Mouse (Mus musculus): ENCODE data around the gene Hnrnph3. TPM values are rescaled to one million over a fixed set of nuclear protein-coding genes. Genes with fewer than 3 reads are reported as not detected.

Gene Hnrnph3
- total RNA-seq, 2 experiments from 2014 or later, result 12.6 to 14.4 TPM

- intact Hi-C loops (cut with DNase I; ENCODE audit: low total_unique reads), result no loop called here
- DNase-seq, result no peak
These were observed 14.7 kb upstream of the Hnrnph3 start for GRCm38 (mm10) chr10:63038571-63039320.

GRCm38 (mm10) chr10:63032956-63033355 is 8.9 kb upstream of the Hnrnph3 start:
- DNase-seq, result no peak
- intact Hi-C loops (cut with DNase I; ENCODE audit: low total_unique reads), result no loop called here

DNA sequence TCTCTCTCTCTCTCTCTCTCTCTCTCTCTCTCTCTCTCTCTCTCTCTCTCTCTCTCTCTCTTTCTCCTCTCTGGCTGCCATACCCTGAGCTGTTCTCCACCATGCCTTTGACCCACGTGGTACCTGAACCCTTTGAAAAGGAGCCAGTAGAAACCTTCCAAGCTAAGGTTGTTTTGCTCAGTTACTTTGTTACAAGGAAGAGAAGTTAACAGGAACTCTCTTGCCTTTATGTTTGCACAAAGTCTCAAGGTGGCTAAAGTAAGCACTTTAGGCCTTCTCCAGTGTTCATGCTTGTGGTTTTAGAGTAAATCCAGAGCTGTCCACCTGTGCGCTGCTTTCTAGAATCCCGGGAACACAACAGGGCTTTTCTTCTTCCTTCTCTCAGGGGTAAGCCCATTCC is 8.2 kb upstream of the Hnrnph3 start:
- intact Hi-C loops (cut with DNase I; ENCODE audit: low total_unique reads), result no loop called here
- no peak for DNase-seq

DNA sequence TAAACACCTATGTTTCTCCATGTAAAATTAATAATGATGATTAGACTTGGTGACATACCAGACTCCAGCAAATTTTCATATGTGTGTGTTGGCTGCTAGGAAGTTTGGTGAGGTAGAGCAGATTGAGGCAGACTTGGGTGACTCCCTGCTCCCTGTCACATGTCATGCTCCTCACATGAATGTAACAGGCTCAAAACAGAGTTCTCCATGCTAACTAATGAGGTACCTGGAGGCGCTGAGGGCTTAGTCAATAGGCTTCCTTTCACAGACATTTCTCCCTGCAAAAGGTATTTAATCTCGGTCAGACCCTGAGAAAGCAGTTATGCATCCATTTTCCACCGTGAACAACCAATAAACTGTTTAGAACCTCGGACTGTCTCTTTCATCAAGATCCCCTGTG is 4.4 kb upstream of the Hnrnph3 start:
- no peak for DNase-seq
- intact Hi-C loops (cut with DNase I; ENCODE audit: low total_unique reads), result loop anchor here (5.0 kb wide), 1 partner anchor 34 kb away; the partner anchor contains the start of gene Pbld1

DNA sequence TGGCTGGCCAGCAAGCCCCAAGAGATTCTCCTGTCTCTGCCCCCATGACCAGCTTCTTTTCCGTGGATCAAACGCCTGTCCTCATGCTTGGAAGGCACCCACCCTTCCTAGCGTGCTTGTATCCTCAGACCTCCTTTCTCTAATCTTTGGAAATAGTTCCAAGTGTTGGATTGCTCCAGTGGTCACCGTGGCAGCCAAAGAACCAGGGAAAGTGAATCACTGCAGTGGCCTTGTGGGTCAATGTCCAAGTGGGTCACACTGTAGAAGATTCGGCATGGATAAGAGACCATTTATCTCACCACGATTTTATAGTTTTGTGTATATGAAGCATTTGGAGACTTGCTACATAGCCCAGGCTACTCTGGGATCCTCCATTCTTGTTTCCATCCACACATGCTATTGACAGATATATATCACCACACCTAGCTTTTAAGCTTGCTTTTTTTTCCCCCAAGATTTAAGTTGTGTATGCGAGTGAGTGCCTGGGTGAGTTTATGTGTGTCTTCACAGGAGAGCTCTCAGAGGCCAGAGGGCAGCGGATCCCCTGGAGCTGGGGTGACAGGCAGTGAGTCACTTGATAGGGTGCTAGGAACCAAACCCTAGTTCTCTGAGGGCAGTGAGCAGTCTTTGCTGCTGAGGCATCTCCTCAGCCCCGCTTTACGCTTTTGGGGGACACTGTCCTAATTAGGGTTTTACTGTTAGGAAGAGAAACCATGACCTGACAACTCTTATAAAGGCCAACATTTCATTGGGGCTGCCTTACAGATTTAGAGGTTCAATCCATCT is 3.6 kb upstream of the Hnrnph3 start:
- DNase-seq, result no peak
- intact Hi-C loops (cut with DNase I; ENCODE audit: low total_unique reads), result loop anchor here (5.0 kb wide), 1 partner anchor 35 kb away; the partner anchor contains the start of gene Pbld1

DNA sequence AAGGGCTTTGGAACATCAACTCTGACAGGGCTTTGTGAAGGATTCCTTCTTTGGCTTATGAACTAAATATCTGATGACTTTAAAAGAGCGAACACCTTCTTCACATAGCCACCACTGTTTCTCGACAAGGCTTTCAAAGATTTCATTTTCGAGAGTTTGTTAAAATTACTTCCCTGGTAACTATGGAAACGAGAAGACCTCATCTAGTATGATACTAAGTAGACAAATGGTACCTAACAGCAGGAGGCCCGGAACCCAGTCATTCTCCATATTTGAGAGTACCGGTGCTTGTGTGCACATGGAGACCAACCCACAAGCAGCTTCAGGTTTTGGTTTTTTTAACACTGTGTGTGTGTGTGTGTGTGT is 2.8 kb upstream of the Hnrnph3 start:
- DNase-seq, result no peak
- intact Hi-C loops (cut with DNase I; ENCODE audit: low total_unique reads), result loop anchor here (5.0 kb wide), 1 partner anchor 36 kb away; the partner anchor contains the start of gene Pbld1

- intact Hi-C loops (cut with DNase I; ENCODE audit: low total_unique reads), result loop anchor here (5.0 kb wide), 1 partner anchor 36 kb away; the partner anchor contains the start of gene Pbld1
These were observed 2.3 kb upstream of the Hnrnph3 start for GRCm38 (mm10) chr10:63026156-63026794.

GRCm38 (mm10) chr10:63025491-63026011 is 1.5 kb upstream of the Hnrnph3 start:
- intact Hi-C loops (cut with DNase I; ENCODE audit: low total_unique reads), result loop anchor here (5.0 kb wide), 1 partner anchor 37 kb away; the partner anchor contains the start of gene Pbld1
- no peak for DNase-seq

More at GRCm38 (mm10) chr10:63026156-63026794, 2.3 kb upstream of the Hnrnph3 start:
- DNase-seq, result no peak

GRCm38 (mm10) chr10:63025016-63025415 is 999 bp upstream of the Hnrnph3 start:
- no peak for DNase-seq
- intact Hi-C loops (cut with DNase I; ENCODE audit: low total_unique reads), result loop anchor here (5.0 kb wide), 1 partner anchor 37 kb away; the partner anchor contains the start of gene Pbld1

DNA sequence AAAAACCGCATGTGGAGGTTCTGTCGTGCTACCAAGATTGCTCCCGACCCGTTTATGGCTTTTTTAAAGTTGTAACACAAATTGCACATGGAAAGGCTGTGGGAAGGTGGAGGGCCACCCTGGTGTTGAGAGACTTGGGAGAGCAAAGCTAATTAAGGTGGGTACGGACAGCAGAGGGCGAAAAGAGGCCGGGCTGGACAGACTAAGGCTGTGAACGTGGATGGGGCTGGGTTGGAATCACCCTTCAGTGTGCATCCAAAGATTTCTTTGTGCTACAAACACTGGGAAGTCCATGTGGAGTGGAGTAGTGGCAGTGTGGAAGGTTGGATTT is 528 bp upstream of the Hnrnph3 start:
- DNase-seq, result peak; percentile 71
- intact Hi-C loops (cut with DNase I; ENCODE audit: low total_unique reads), result no loop called here

GRCm38 (mm10) chr10:63023121-63023748 is 782 bp downstream of the Hnrnph3 start:
- DNase-seq, result peak; percentile 73
- intact Hi-C loops (cut with DNase I; ENCODE audit: low total_unique reads), result no loop called here

GRCm38 (mm10) chr10:63022541-63023120 is 1.4 kb downstream of the Hnrnph3 start:
- intact Hi-C loops (cut with DNase I; ENCODE audit: low total_unique reads), result no loop called here
- no peak for DNase-seq

DNA sequence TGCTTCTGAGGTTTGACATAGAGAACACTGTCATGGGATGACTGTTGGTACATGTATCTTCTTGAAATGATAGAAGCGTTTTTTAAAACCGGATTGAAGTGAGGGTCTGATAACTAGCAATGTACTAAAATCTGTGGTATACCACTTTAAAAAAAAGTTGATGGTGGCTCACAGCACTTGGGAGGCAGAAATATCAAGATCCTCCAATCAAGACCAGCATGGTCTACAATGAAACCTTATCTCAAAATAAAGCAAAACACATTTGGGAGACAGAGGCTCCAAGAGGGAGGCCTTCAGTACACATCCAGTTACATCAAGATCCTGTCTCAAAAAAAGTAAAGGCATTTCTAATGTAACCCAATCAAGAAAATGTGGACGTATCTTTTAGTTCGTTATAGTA is 2.3 kb downstream of the Hnrnph3 start:
- intact Hi-C loops (cut with DNase I; ENCODE audit: low total_unique reads), result no loop called here
- DNase-seq, result no peak

GRCm38 (mm10) chr10:63019304-63019703 is 4.7 kb downstream of the Hnrnph3 start:
- no peak for DNase-seq
- intact Hi-C loops (cut with DNase I; ENCODE audit: low total_unique reads), result no loop called here

DNA sequence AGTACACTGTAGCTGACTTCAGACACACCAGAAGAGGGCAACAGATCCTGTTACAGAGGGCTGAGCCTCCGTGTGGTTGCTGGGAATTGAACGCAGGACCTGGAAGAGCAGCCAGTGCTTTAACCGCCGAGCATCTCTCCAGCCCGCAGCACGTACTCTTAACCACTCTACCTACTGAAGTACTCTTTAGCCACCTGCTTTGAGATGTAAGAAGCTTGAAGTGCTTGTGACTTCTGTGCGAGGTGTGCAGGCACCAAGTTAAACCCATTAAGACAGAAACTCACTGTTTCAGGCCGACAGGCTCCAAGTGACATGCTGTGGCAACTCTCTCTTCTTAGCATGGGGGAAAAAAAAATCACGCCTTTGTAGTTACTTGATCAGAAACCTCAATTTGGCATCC is 9.8 kb downstream of the Hnrnph3 start:
- intact Hi-C loops (cut with DNase I; ENCODE audit: low total_unique reads), result no loop called here
- DNase-seq, result no peak

GRCm38 (mm10) chr10:63013476-63013875 is 10.5 kb downstream of the Hnrnph3 start:
- intact Hi-C loops (cut with DNase I; ENCODE audit: low total_unique reads), result no loop called here
- no peak for DNase-seq

DNA sequence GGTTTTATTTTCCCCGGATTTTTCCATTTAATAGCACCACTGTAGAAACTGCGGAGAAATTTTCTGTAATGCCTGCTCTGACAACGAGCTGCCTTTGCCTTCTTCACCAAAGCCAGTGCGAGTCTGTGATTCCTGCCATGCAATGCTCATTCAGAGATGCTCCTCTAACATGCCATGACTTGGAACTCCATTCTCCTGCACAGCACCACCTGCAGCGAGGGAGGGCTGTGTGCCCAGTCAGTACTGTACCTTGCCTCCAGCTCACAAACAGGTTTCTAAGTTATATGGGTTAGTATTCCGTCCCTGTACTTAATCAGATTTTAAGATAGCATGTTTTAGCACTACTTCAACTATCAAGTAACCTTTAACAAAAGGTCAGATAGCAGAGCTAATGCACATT is 12.5 kb downstream of the Hnrnph3 start:
- intact Hi-C loops (cut with DNase I; ENCODE audit: low total_unique reads), result no loop called here
- no peak for DNase-seq

GRCm38 (mm10) chr10:63010268-63010667 is 13.7 kb downstream of the Hnrnph3 start:
- no peak for DNase-seq
- intact Hi-C loops (cut with DNase I; ENCODE audit: low total_unique reads), result no loop called here

DNA sequence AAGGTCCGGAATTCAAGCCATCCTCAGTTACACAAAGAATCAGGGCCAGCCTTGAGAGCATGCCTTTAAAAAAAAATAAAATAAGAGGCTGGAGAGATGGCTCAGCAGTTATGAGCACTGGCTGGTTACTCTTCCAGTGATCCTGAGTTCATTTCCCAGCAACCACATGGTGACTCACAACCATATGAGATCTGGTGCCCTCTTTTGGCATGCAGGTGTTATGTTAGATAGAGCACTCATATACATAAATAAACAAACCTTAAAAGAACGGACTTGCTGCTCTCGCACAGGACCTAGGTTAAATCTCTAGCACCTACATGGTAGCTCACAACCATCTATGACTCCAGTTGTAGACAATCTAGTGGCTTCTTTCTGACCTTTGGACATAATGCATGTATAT is 15.8 kb downstream of the Hnrnph3 start:
- intact Hi-C loops (cut with DNase I; ENCODE audit: low total_unique reads), result no loop called here
- no peak for DNase-seq
